Mouse (Mus musculus) yolk sac, embryonic 10.5 days (tissue): ENCODE measurements at regions not wholly inside any gene's neighbourhood (a gene's known extent, or its start where the extent isn't known, plus 50 kb on each side); places are given as distances from the start of the nearest gene placed in this dataset.

ENCODE experiments used
- DNase-seq: peaks from one replicate; pipeline ENCODE4 v3.0.0-alpha.2; 2017; ENCODE audit warnings: low spot score

DNA sequence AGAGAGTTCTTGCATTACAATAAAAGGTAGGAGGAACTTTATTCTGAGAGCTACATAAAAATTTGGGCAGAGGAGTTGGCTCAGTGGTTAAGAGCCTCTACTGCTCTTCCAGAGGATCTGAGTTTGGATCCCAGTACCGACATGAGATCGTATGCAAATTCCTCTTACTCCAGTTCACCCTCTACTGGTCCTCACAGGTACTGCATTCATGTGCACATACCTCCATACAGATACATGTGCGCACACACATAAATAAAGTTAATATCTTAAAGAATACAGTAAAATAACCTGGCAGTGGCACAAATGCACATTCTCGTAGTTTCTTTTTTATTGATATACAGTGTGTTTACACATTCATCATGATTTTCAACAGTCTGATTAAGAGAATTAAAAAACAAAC is 232.4 kb downstream of the Vps13c start:
- no peak for DNase-seq

DNA sequence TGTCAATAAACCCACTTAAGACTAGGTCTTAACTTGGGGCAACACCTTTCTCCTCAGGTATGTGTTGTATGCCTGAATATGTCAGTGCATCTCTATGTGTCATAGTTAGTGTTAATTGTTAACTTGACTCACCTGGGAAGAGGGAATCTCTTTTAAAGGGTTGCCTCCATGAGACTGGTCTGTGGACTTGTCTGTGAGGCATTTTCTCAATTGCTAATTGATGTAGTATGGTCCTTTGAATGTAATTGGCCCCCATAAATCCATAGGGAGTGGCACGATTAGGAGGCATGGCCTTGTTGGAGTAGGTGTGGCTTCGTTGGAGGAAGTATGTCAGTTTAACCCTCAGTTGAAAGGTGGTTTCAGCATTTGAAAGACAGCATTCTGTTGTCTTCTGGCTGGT is 237.1 kb downstream of the Vps13c start:
- no peak for DNase-seq

DNA sequence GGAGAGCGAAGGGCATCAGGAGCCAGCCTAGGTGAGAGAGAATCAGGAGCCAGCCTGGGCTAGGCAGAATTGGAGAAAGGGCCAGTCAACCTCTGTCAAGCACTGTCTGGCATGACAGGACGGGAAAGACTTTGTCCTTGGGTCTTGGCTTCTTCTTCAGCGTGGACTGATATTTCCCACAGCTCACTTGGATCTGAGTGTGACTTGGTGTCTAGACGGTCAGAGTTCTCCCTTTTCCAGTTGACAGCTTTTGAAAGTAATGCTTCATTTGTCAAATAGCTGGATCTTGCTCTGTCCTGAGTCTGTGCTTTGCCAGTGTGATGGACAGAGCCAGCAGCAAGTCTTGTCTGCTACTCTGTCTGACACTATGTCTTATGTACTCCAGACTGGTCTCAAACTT is 243.1 kb downstream of the Vps13c start:
- no peak for DNase-seq

DNA sequence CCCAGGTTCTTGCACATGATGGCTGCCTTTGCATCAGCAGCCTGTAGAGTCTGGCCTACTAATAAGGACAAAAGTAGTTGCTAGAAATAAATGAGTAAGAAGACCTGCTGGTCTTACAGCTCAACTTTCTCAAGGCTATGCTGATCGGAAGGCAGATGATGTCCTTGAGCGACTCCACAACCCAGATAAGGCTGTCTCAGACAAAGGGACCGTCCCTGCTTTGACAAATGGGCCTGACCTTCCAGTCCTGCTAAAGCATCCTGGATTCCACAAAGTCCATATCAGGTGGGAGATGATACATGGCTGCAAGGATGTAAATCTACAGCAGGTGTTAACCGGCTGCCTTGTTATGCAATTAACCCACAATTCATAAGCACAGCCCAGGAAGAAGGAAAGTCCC is 244.8 kb downstream of the Vps13c start:
- no peak for DNase-seq

DNA sequence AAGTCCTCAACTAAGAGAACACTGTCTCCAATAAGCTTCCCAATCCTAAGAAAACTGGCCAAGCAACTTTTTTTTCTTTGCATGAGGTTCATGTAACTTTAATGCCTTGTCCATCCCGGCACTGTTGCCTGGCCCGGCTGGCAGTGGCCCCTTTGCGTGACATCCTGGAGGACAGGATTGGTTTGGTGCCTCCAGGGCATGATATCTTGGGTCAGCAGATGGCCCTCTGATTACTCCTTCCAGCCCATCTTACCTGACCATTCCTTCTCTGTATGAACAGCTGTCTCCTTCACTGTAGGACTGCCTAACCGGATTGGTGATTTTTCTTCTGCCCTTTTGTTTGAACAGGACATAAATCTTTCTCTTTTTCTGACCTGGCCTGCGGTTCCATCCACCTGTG is 254.4 kb downstream of the Vps13c start:
- DNase-seq, result no peak

DNA sequence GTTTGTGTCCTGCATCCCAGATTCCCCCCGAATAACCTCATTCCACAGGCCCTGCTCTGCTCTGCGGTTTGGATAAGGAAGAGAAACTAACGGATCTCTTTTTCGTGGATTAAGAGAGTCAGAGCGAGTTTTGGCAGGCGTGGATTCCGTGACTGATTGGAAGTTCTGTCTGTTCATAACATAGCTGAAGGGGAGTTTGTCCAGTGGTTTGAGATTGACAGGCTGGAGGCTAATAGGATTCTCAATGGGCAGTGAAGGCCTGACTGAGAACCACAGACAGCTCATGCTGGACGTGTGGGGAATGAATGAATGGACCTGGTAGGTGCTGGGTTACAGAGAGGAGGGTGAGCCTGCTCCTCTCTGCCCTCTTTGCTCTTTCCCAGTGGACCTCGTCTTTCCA is 269.6 kb downstream of the Vps13c start:
- DNase-seq, result no peak

DNA sequence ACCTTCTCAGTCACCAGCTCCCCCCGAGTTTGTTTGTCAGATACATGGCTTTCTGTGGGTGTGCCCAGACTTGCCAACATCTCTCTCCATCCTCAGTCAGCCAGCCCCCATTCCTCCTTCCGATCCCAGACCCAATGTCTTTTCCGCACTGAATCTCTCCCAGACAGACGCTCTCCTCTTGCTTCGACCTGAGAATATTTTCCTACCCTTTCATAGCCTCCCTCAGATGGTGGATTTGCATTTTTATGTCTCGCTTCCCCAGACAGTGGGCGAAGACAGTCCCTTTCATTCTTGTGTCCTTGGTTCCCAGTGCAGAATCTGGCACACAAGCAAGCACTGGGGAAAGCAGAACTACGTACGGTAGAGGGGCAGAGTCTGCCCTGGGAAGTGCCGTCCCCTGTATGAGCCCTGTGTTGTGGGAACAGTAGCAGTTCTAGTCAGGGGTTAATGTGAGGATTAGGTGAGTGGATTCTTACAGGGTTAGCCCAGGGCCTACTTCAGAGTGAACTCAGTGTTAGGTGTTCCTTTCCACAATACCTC is 275.0 kb downstream of the Vps13c start:
- no peak for DNase-seq

DNA sequence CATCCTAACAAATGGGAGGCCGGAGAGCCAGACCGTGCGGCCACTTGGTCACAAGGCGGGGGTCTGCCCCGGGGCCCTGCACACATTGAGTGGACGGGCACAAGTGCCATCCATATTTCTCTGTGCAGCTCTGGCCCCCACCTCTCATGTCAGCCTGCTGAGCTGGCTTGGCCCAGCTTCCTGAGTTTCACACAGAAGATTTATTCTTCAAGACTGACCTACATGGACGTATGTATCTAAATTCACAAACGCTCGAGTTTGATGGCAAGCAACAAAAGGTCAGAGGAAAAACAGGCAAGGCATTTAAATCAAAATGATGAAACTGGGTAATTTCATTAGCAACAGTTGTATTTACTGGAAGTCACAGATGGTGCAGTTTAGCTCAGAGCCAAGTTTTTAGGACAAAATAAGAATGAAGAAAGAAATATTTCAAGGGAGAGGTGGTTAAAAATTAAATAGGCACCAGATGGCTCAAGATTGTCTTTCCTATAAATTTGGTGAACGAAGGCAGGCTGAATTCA is 276.1 kb downstream of the Vps13c start:
- no peak for DNase-seq

DNA sequence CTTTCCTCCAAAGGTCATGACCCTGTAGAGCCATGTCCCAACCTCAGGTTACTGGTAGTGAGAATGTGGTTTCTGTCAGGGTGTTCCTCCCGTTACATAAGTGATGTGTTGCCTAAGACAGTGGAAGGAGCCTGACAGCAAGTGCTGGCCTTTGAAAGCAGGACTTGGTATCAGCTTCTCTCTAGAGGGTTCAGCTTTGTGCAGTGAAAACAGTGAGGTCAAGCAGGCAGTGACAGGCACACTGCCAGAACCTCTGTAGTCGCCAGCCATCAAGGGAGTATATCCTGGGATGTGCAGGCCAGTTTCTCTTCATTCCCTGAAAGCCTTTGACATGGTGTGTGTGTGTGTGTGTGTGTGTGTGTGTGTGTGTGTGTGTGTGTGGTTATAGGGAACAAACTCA is 278.1 kb downstream of the Vps13c start:
- no peak for DNase-seq

DNA sequence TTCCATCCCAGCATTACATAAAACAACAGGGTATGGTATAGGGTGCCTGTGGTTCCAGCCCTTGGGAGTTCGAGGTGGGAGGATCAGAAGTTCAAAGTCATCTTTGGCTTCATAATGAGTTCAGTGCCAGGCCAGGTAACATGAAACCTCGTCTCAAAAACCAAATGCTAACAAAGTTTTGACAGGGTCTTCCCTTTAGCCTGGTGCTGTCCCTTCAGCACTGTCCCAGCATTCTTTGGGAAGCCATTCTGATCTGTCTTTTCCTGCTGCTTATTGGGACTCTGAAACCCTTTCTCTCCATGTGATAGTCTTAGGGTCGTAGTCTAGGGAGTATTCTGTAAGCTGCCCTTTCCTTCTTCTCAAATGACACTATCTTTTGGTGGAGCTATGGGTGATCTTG is 282.1 kb downstream of the Vps13c start:
- DNase-seq, result no peak

DNA sequence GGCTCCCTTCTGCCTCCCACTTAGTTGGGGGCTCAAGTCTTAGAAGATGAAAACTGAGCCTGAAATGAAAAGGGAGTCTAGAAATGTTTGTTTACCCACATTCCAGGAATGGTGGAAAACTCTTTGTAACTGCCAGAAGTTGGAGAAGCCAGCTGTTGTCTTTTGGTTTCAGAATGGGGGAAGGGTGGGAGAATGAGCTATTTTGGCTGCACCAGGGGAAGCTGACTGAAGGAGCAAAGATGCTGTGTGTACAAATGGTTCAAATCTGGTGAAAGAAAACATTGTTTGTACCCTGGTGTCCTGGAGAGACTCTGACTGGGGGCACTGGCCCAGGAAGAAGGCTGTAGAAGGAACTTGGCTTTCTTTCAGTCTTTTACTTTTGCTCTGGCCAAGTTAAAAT is 291.1 kb downstream of the Vps13c start:
- no peak for DNase-seq

DNA sequence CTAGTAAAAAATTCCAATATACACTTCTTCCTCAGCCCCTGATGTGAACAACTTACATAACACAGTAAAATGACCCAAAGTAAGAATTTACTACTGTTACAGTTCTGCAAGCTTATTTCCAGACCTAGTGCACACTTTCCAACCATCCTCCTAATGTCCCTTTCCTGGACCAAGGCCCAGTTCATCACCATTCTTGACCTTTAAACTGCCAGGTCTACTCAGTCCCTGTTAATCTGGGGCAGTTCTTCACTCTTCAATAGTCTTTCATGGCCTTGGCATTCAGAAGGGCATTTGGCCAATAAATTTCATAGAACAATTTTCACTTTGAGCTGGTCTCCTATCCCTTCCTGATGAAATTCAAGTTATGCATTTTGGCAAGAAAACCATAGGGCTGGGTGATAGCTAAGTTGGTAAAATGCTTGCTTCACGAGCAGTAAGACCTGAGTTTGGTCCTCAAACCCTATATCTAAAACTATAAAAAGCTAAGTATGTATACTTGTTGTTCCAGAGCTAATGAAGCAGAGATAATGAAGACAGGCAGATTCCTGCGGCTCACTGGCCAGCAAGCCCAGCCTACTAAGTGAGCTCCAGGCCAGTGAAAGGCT is 295.4 kb downstream of the Vps13c start:
- no peak for DNase-seq

DNA sequence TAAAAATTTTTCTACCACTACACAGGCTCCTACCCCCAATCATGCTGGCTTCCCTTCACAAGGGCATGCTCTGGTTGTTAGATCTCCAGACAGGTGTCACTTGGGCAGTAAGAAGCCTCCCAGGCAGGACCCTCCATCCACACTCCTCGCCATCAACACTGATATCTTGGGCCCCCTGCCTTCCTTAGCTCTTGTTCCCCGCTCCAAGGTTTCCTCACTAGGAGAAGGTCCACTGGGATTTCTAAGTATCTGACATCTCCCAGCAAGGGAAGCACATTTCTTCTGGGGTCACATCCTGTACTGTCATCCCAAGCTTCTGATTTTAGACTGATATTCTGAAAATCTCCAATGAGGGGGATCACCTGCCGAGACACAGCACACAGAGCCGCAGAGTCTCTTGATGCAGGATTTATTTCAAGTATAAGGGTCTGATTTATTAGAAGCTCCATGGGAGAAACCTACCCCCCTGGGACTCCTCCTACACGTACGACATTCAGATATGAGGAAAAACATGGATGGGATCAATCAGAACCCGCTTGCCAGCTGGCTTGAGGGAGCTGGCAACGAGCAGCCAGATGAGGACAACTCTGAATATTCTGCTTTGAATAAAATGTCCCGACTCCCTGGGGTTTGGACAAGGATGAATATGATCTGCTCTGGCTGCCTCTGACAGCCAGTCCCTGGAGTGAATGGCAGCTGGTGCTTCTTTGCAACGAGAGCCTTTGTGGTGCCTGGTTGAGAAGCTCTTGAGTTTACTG is 322.8 kb downstream of the Vps13c start:
- DNase-seq, result no peak

DNA sequence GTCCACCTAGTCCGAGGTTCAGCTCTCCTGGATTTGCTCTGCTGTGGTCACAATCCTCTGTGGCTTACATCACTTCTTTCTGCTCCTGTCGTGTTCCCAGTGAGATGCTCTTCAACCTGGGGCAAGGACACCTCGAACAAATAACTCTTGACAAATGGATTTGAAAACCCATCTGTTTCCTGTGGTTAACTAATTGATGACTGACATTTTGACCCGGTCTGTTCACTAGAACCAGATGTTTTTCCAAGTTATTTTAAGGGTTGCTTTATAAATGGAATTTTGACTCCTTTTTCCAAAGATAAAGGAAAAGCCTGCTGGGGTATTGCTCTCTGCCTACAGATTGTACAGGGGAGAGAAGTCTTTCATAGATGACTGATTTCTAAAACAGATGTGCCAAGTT is 326.4 kb downstream of the Vps13c start:
- no peak for DNase-seq

DNA sequence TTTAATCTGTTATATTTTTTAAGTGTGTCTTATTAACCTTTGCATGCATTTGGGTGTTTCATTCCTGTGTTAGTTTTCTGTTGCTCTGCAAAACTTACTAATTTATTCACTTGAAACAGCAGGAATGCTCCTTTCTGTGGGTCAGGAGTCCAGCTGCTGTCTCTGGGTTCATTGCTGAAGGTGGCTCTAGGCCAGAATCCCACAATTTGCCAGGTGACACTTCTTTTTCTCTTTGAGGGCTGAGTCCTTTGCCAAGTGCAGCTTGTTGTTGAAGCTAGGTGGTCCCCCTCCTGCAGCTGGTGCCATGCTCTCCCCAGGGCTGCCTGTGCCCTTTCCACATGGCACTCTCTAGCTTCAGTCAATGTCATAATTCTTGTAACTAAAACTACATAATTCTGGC is 348.7 kb downstream of the Vps13c start:
- DNase-seq, result no peak

DNA sequence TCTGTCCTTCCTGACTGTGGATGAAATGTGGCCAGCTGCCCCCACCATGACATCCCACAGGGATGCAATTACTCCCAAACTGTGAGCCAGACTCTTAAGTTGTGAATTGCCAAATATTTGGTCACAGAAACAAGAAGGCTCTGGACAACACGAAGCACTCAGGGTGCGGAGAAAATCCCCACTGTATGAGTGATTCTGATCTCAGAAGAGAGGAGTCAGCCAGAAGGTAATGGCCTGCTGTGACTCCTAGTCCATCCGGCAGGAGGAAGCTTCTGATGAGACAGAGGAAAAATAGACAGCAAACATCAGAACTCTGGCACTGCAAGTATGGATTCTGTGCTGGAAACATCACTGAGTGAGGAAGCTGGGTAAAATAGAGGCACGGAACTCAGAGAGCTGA is 359.6 kb downstream of the Vps13c start:
- DNase-seq, result no peak

DNA sequence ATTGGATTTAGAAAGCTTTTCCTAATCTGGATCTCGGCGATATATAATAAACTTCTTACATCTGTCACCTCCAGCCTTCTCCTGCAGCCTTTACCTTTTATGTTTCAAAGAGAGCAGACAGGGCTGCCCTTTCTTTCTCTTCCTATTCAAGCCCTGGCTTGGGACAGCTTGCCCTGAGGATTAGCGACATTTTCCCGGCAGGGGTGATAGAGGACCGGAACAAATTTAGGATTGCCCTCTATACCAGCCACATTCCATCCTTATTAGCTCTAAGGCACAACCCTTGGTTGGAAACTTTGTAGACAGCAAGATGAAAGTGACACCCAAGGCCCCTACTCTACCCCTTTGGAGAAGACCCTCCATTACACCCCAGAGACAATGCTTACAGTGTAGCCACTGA is 360.8 kb downstream of the Vps13c start:
- DNase-seq, result no peak

DNA sequence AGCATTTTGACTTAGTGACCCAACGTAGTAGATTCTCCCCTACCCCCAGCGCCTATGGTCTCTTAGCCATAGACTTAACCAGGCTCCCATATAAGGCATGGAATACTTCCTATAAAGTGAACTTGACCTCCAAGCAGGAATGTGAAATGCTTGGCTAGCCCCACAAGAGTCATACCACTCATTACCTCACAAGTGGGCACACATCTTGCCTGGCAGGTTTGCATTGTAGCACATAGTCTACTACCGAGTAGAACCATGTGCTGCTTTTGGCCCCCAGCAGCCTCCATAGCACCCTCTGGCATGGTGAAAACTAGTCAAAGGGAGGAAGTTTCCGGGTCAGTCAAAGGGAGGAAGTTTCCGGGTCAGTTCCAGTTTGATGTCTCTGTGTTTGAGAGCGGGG is 385.5 kb downstream of the Vps13c start:
- no peak for DNase-seq

DNA sequence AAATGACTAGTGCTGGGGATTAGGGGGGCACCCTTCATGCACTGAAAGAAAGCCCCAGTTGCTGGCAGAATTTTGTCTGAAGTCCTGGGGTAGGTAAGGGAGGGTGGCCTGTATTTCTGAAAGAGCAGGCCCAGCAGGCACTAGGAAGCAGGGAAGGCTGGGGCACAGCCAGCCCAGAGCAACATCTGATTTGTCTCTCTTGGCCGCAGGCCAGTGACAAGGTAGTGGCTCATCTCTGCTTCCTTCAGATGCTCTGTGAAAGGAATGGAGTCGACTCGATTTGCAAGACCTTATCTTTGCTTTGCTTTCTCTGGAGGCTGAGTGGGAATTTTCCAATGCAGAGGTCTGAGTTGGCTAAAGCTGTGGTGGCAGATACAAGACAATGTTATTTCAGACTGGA is 390.9 kb downstream of the Vps13c start:
- DNase-seq, result no peak

DNA sequence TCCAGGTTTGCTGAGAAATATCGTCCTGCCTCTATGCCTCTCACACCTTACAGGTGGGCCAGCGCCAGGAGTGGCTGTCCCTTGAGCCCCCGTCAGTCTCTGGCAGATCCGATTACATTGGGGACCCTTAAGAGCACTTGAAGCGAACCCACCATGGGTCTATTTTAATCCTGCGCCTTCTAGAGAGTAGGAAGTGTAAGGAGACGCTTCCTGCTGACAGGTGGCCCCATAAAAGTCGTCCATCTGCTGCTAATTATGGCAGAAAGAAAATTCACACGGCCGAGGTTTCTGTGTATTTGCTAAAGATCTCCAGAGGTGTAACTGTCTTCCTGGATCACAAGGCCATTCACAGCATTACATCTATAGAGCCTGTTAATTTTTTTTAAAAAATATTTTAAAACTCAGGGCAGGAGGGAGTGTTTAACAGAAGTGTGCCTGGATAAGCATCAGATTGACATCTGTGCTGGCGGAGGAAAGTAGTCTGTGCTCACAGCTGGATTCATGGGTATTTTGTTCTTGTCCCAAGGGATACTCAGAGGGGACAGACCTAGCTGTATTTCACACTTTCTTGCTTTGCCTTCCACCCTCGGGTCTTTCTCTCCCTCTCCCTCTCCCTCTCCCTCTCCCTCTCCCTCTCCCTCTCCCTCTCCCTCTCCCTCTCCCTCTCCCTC is 394.9 kb downstream of the Vps13c start:
- DNase-seq, result no peak

DNA sequence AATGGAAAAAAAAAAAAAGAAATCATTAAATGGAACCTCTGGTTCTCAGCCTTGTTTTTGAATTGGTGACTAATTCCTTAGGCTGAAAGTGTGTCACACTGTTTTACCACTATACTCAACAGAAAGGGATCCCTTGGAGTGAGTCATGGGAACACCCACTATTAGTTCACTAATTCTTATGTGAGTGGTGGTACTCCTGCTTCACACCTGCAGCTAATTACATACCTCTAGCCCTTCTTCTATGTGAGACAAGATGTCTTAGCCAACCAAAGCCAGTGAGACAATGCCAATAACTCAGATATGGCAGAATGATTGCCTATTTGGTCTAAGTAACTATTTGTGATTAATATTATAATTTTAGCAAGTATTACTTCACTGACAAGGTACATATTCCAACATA is 398.9 kb downstream of the Vps13c start:
- DNase-seq, result no peak

DNA sequence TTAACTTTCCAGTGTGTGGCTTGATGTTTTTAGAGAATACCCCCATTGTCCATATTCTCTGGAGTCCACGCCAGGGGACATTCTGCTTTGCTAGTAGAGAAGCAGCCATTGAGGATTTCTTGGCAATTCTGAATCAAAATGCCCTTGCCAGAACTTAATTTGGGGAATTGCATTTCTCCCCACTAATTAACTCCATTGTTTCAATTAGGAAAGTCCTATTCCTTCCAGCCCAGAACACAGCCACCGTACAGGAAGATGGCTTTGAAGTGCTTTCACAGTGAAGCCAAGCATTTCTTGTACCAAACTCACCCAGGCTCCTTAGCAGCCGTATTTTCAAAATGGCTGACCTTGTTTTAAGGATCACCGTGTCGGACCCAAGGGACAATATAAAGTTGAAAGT is 399.4 kb downstream of the Vps13c start:
- DNase-seq, result no peak

DNA sequence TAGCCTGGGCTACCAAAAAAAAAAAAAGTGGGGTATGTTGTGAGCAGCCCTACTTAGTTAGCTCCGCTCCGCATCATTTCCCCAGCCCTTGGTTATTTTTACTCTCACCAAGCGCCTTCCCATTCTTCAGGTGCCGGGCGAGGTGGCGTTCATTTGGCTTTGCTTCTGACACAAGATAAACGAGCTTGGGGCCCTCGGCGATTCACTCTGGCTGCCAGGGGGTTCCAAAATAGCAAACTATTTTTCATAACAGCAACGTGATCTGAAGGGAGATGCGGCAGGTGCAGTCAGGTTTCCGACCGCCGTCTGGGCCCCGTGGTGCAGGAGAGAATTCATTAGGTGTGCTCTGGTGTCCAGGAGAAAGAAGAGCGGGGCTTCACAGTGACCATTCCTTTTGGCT is 403.6 kb upstream of the Rora start:
- DNase-seq, result no peak
